Mouse (Mus musculus): ENCODE results near the gene Atg13. TPM values are rescaled to one million over a fixed set of nuclear protein-coding genes. Genes with fewer than 3 reads are reported as not detected.

Gene Atg13
- total RNA-seq, 2 experiments from 2014 or later, result 55.8 to 59.3 TPM

- intact Hi-C loops (cut with DNase I), result no loop called here
- no peak for DNase-seq (ENCODE audit: extremely low spot score in 1 of 2, low spot score in 2 of 2)
Measured at GRCm38 (mm10) chr2:91699225-91699624, 11.2 kb downstream of the Atg13 start.

GRCm38 (mm10) chr2:91696225-91696590, 14.2 kb downstream of the Atg13 start:
- intact Hi-C loops (cut with DNase I), result no loop called here

GRCm38 (mm10) chr2:91695436-91696224, 14.7 kb downstream of the Atg13 start:
- peak in 1 of 2 experiments; percentile 24 for DNase-seq (ENCODE audit: extremely low spot score in 1 of 2, low spot score in 2 of 2)
- intact Hi-C loops (cut with DNase I), result no loop called here

More at GRCm38 (mm10) chr2:91696225-91696590, 14.2 kb downstream of the Atg13 start:
- DNase-seq (ENCODE audit: extremely low spot score in 1 of 2, low spot score in 2 of 2), result no peak

GRCm38 (mm10) chr2:91689452-91689851, 20.9 kb downstream of the Atg13 start:
- intact Hi-C loops (cut with DNase I), result no loop called here

DNA sequence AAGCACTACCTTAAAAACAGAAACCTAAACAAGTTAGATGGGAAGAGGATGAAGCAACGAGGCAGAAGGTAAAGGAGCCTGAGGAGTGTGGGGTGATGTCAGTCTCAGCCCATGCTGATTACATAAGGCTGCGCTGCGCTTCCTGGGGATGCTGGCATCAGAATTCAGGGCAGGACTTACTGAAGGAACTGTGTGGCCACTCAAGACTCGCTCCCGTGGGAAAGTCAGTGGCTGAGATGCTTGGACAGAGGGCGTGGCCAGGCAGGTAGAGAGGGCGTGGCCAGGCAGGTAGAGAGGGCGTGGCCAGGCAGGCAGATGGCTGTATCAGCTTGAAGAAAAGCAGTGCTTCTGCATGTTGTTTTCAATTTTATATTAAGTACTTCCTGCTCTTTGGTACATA, 26.5 kb downstream of the Atg13 start:
- intact Hi-C loops (cut with DNase I), result no loop called here
- no peak for DNase-seq (ENCODE audit: extremely low spot score in 1 of 2, low spot score in 2 of 2)

More at GRCm38 (mm10) chr2:91689452-91689851, 20.9 kb downstream of the Atg13 start:
- DNase-seq (ENCODE audit: extremely low spot score in 1 of 2, low spot score in 2 of 2), result no peak

GRCm38 (mm10) chr2:91682850-91683249, 27.5 kb downstream of the Atg13 start:
- intact Hi-C loops (cut with DNase I), result no loop called here
- DNase-seq (ENCODE audit: extremely low spot score in 1 of 2, low spot score in 2 of 2), result peak; percentile 47 to 74

DNA sequence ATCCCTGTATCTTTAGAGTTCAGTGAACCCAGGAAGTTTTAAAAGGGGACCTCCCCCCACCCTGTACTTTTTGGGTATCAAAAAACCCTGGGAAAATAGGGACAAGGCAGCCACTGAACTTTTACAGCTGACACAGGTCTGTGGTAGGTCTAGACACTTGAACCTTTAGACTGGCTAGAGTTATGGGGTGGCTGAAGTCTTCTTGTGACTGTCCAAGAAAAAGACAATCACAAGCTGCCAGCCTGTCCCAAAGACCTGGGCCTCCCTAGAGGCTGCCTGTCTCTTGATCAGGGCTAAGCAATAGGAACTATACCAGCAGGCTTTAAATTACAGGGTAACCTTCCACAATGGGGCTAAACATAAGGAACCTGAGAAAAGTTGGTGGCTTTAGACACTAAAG, 33.4 kb downstream of the Atg13 start:
- intact Hi-C loops (cut with DNase I), result loop anchor here (10.0 kb wide), 1 partner anchor 248 kb away; the partner anchor contains the start of gene Chrm4
- no peak for DNase-seq (ENCODE audit: extremely low spot score in 1 of 2, low spot score in 2 of 2)

DNA sequence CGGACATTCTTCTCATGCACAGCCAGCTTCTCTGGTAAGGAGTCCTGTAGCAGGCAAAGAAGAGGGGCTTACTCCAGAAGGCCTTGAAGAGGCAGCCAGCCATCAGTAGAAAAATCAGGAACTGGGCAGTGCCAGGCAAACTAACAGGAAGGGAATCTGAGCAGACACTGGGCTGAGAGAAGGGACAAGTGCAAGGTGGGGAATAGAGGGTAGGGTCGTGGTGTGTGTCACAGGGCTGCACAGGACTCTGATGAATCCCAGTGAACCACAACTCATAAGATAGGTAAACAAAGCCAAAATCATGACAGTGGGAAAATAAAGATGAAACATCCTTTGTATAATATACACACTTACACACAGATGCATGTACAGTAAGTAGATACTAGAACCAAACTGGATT, 34.0 kb downstream of the Atg13 start:
- intact Hi-C loops (cut with DNase I), result loop anchor here (10.0 kb wide), 1 partner anchor 248 kb away; the partner anchor contains the start of gene Chrm4
- no peak for DNase-seq (ENCODE audit: extremely low spot score in 1 of 2, low spot score in 2 of 2)

- no peak for DNase-seq (ENCODE audit: extremely low spot score in 1 of 2, low spot score in 2 of 2)
- intact Hi-C loops (cut with DNase I), result loop anchor here (10.0 kb wide), 1 partner anchor 250 kb away; the partner anchor contains the start of gene Chrm4
Measured at GRCm38 (mm10) chr2:91674895-91675294, 35.5 kb downstream of the Atg13 start.

GRCm38 (mm10) chr2:91673587-91673986, 36.8 kb downstream of the Atg13 start:
- DNase-seq (ENCODE audit: extremely low spot score in 1 of 2, low spot score in 2 of 2), result no peak
- intact Hi-C loops (cut with DNase I), result loop anchor here (10.0 kb wide), 1 partner anchor 251 kb away; the partner anchor contains the start of gene Chrm4

DNA sequence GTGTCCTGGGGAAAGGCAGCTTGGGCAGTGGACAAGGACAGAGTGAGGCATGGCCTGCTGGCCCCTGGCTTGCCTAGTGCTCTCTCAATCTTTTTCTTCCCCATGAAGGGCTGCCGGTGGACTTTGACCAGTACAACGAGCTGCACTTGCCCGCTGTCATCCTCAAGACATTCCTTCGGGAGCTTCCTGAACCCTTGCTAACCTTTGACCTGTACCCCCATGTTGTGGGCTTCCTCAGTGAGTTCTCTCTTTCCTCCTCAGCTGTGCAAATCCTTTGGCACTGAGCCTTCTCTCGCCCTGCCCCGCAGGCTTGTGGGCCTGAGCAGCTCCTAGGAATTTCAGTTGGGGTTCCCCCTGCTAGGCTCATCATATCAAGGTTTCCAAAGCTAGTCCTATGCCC, 40.3 kb downstream of the Atg13 start:
- no peak for DNase-seq (ENCODE audit: extremely low spot score in 1 of 2, low spot score in 2 of 2)
- intact Hi-C loops (cut with DNase I), result loop anchor here (10.0 kb wide), 1 partner anchor 255 kb away; the partner anchor contains the start of gene Chrm4

- DNase-seq (ENCODE audit: extremely low spot score in 1 of 2, low spot score in 2 of 2), result no peak
- intact Hi-C loops (cut with DNase I), result no loop called here
Measured at GRCm38 (mm10) chr2:91669326-91669725, 41.0 kb downstream of the Atg13 start.

DNA sequence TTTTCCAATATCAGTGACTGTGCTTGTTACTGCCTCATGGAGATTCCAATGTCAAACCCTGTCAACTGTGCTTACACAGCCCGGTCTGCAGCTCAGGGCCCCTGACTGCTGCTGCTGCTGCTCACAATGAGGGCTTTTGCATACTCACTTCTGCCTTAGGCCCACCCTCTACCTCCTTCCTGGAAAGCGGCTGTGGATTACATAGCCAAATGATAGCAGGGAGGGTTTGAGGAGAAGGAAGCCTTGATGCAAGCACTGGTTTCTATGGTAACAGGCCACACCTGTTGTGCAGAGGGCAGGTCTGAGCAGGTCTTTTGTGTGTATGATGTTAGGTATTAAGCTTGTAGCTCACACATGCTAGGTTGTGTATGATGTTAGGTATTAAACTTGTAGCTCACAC, 42.6 kb downstream of the Atg13 start:
- DNase-seq (ENCODE audit: extremely low spot score in 1 of 2, low spot score in 2 of 2), result no peak
- intact Hi-C loops (cut with DNase I), result no loop called here

DNA sequence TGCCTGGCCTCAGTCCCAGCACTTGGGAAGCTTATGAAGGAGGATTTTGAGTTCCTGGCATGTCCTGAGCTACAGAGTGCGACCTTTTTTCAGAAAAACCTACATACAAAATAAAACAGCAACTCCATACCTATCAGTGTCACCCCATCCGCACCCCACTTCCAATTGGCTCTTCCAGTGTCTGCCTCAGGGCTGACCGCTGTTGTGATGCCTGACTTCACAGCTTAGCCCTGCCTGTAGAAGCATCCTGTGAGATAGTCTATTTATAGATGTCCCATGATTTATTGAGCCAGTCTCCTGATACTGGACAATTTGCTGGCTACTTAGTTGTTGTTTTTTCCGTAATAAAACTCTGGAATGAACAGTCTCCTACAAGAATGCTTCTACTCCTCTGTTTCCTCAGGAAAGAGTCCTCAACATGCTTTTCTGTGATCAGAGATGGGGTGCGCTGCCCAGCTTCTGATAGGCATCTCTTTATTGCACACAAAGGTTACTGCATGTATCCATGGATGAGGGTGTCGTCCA, 43.9 kb downstream of the Atg13 start:
- no peak for DNase-seq (ENCODE audit: extremely low spot score in 1 of 2, low spot score in 2 of 2)
- intact Hi-C loops (cut with DNase I), result no loop called here

DNA sequence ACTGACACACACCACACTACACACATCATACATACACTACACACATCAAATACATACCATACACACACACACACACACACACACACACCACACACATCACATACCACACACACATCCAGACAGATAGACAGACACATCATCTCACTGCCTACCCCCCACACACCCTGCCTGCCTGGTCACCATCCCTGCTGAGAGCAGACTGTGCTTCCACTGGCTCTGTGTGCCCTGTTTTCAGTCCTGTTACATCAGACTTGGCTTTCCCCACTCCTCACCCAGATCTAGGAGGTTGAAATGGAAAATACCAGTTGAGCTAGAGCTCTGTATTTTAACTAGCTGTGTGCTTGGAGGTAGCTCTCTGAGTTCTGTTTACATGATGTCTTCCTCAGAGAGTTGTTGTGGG, 45.6 kb downstream of the Atg13 start:
- DNase-seq (ENCODE audit: extremely low spot score in 1 of 2, low spot score in 2 of 2), result no peak

DNA sequence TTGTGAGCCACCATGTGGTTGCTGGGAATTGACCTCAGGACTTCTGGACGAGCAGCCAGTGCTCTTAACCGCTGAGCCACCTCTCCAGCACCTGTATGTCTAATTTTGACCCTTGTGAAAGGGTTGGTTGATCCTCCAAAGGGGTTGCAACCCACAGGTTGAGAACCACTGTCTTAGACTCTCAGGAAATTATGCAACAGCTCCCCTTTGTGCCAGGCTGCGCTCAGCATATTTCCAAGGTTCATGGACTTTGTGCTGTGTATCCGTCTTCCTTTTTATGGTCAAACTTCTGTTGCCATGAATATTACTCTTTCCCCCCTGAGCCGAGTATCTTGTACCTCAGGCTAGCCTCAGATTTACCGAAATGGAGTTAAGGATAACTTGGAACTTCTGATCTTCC, 49.4 kb downstream of the Atg13 start:
- DNase-seq (ENCODE audit: extremely low spot score in 1 of 2, low spot score in 2 of 2), result no peak
- intact Hi-C loops (cut with DNase I), result no loop called here

More for the DNA sequence above, 45.6 kb downstream of the Atg13 start:
- intact Hi-C loops (cut with DNase I), result no loop called here

- no peak for DNase-seq (ENCODE audit: extremely low spot score in 1 of 2, low spot score in 2 of 2)
- intact Hi-C loops (cut with DNase I), result no loop called here
Measured at GRCm38 (mm10) chr2:91659657-91660056, 50.7 kb downstream of the Atg13 start.

DNA sequence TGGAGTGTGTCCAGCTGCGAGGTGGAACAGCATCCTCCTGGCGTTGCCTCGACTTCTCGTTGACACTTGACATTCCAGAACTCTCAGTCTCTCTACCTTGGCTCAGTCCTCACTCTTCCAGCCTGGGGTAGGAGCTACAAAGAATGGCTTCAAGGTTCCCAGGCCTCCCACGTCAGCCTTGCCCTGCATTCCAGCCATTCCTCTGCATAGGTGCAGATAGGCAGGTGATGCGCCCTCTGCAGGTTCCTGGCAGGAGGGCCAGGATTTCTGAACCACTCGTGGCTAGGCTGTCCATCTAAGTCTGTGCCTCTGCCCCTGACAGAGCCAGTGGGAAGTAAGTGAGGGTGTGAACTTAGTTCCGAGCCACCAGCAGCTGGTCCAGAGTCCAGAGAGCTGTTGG, 53.6 kb downstream of the Atg13 start:
- DNase-seq (ENCODE audit: extremely low spot score in 1 of 2, low spot score in 2 of 2), result no peak
- intact Hi-C loops (cut with DNase I), result no loop called here

DNA sequence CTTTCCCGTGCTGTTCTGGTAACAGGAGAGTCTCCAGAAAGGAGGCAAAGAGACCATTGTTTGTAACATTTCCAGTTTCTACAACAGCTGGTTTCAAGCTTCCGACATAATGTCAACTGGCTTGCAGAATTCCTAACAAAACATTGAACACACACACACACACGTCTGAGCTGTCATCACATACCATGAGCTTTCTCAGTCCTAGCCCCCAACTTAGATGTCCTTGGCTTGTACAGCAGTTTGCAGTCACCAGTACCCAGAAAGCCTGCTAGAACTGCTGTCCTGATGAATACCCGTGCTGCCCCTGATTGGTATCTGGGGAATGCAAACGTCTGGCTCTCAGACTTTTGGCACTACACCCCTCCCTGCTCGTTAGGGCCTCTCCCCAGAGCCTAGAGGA, 54.5 kb downstream of the Atg13 start:
- no peak for DNase-seq (ENCODE audit: extremely low spot score in 1 of 2, low spot score in 2 of 2)
- intact Hi-C loops (cut with DNase I), result no loop called here

DNA sequence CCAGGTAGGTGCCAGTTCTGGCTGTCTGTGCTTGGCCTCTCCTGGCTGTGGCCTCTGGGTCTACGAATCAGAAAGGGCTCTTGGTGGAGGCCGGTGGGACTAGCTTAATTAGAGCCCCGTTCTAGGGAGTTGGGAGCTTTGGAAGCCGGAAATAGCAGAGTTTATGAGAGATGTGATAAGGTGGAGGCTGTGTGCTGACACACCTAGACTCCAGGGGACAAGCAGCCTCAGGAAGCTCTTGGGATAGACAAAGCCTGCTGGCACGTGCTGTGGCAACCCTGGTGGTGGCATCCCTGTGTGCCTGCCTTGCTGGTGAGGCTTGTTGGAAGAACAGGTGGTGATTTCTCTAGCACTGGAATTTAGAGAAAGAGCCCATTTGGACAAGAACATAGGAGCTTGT, 55.0 kb downstream of the Atg13 start:
- intact Hi-C loops (cut with DNase I), result no loop called here
- DNase-seq (ENCODE audit: extremely low spot score in 1 of 2, low spot score in 2 of 2), result no peak

Data from left cerebral cortex, postnatal 10 days (tissue).